Mouse (Mus musculus) heart, embryonic 10.5 days (tissue): Measurements from ENCODE around the gene 6030498E09Rik. TPM values are rescaled to one million over a fixed set of nuclear protein-coding genes. Genes with fewer than 3 reads are reported as not detected.

ENCODE experiments used
- microRNA-seq: library from miRNA; unstranded; fragments of <30 nt; microRNA quantifications from one replicate; pipeline ENCODE4, GENCODE M21; 2017
- polyA plus RNA-seq: library from polyadenylated mRNA; unstranded; fragments of >200 nt; fragmentation: Nextera tagmentation; extraction: Ambion mirVana; gene quantifications from 2 replicates; pipeline ENCODE4 v1.2.1, GENCODE M21; 2016

The 6030498E09Rik gene
- polyA plus RNA-seq, 1 experiment from 2014 or later: 3.6 TPM

Small RNAs within 50 kb of the gene (microRNA-seq; reads per million reads assigned to microRNA genes)
- not detected for gene Gm25642

Other genes starting within 250 kb of the 6030498E09Rik start
- 32.6 and 34.2 TPM in 2 replicates for gene Cul4b, start 196.5 kb upstream of the 6030498E09Rik start, polyA plus RNA-seq
- gene Mcts1, start 172.1 kb upstream of the 6030498E09Rik start, polyA plus RNA-seq: 52.9 and 60.2 TPM in 2 replicates
- gene C1galt1c1, start 137.6 kb upstream of the 6030498E09Rik start, polyA plus RNA-seq: 28.0 and 28.4 TPM in 2 replicates